Comparison of ENCODE assay signal across 8 mouse cellular contexts in the genomic region with DNA sequence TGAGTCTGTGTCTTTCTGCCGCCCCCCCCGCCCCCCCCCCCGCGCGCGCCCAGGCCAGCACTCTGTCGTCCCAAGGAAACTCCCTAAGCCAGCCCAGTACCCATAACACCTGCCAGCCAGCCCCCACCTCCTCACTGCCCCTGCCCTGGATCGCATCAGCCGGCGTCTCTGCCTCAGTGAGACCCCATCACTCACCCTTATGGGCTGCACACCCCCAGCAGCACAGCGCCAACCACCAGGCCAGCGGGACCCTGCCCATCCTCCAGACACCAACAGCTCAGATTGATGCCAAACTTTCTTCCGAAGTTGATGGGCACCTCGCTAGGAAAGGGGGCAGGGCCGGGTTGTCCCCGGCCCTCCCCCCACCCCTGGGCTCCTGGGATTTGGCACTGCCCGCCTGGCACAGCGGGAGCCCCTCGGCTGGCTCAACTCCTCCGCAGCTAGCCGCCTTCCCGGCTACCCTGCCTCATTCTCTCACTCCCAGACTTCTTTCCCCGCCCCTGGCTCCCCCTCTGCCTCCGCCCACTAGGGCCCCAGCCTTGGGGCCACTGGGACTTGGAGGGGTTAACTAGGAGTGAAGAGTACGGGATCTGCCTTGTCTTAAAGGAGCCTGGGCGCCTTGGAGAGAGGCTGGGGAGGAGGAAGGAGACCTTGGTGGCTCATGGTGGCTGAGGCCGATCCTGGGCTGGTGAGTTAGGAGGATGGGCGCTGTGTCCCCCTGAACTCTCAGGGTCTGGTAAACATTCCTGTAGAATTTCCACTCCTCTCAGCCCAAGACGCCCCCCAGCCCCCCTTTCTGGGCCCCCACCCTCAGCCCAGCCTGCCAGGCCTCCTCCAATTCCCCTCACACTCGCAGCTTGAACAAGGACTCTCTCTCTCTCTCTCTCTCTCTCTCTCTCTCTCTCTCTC. TPM values are rescaled to one million over a fixed set of nuclear protein-coding genes. Genes with fewer than 3 reads are reported as not detected.
DNase-seq lines count a peak whose midpoint lies in the region; ATAC-seq and TF ChIP-seq lines count a peak whose summit lies in the region.

A gene (minus strand): TSS at position 486 of the 909 bp plus-strand sequence.

- no peaks in the 10 kb centered on the region for H3K36me3 ChIP-seq in spleen, adult 2 months (ENCODE audit: control insufficient read depth, insufficient read depth, low read length)
- peaks cover 8% of the 10 kb centered on the region; the same call in 1 of the 2 replicates for H3K36me3 ChIP-seq in embryonic facial prominence, embryonic 10.5 days (replicated peaks)
- no peaks in the 10 kb centered on the region for H3K36me3 ChIP-seq in megakaryocyte, embryonic 14.5 days (replicated peaks; ENCODE audit: low read length)

- no peak for DNase-seq in spleen, adult 2 months (ENCODE audit: low read depth in 1 of 2, low spot score in 2 of 2)
- DNase-seq in spleen, postnatal 10 days (ENCODE audit: low spot score in 2 of 2) = no peak
- peak; percentile 86 for DNase-seq in embryonic facial prominence, embryonic 10.5 days (ENCODE audit: low spot score)
- peak; percentile 71 to 83 for DNase-seq in gastrocnemius, postnatal 4 days (ENCODE audit: low spot score in 2 of 2)
- DNase-seq in left cerebral cortex, postnatal 25 days (ENCODE audit: low spot score in 2 of 2) = peak in 1 of 2 experiments; percentile 43
- peak; percentile 48 for DNase-seq in right cerebral cortex, postnatal 4 days

- intact Hi-C loops in left cerebral cortex, postnatal 25 days (cut with DNase I) = no loop called here

- H3K27me3 ChIP-seq in spleen, adult 2 months (ENCODE audit: control insufficient read depth, insufficient read depth, low read length) = peaks cover 8% of the 10 kb centered on the region; the same call in 1 of the 2 replicates
- H3K27me3 ChIP-seq in embryonic facial prominence, embryonic 10.5 days (replicated peaks; ENCODE audit: low read depth, poor library complexity, severe bottlenecking) = peaks cover 40% of the 10 kb centered on the region; the same call in 1 of the 2 replicates
- H3K27me3 ChIP-seq in megakaryocyte, embryonic 14.5 days (replicated peaks) = peaks cover 57% of the 10 kb centered on the region

- peak within 1 kb of the TSS; percentile 45 for H3K4me3 ChIP-seq in spleen, adult 2 months (ENCODE audit: extremely low read depth, insufficient read depth, insufficient read length)
- peak within 1 kb of the TSS; percentile 66 for H3K4me3 ChIP-seq in embryonic facial prominence, embryonic 10.5 days
- peak within 1 kb of the TSS; percentile 85 for H3K4me3 ChIP-seq in megakaryocyte, embryonic 14.5 days (replicated peaks)

- WGBS in spleen, adult 2 months = 15% methylated on average over 30 of the region's 30 CpGs
- WGBS in embryonic facial prominence, embryonic 10.5 days = 2% methylated on average over 30 of the region's 30 CpGs

- peak within 1 kb of the TSS; percentile 64 for H3K27ac ChIP-seq in spleen, adult 2 months (ENCODE audit: insufficient read depth, low read length)
- H3K27ac ChIP-seq in embryonic facial prominence, embryonic 10.5 days (replicated peaks) = peak within 1 kb of the TSS; percentile 83

- H3K9me3 ChIP-seq in embryonic facial prominence, embryonic 10.5 days = no peaks in the 10 kb centered on the region
- no peaks in the 10 kb centered on the region for H3K9me3 ChIP-seq in megakaryocyte, embryonic 14.5 days

- ATAC-seq in inflammation-experienced regulatory T-cells, adult 6 months = no peak

- TF ChIP-seq CTCF in spleen, adult 2 months (IDR thresholded peaks at IDR 0.05; ENCODE audit: extremely low read depth, insufficient read depth, insufficient read length, insufficient replicate concordance) = no peak

- peaks cover 2% of the 10 kb centered on the region; the same call in 1 of the 2 replicates for H3K4me1 ChIP-seq in spleen, adult 2 months (ENCODE audit: control insufficient read depth, insufficient read depth, insufficient read length)
- peaks cover 50% of the 10 kb centered on the region for H3K4me1 ChIP-seq in embryonic facial prominence, embryonic 10.5 days
- H3K4me1 ChIP-seq in megakaryocyte, embryonic 14.5 days = peaks cover 58% of the 10 kb centered on the region

- TF ChIP-seq POLR2A in spleen, adult 2 months (IDR thresholded peaks at IDR 0.05; ENCODE audit: low read depth, low read length) = no peak

RNA-seq across cellular contexts. Expression of the gene that starts here (rescaled TPM):
- 106 and 129 TPM in 2 replicates for polyA plus RNA-seq in spleen, adult 2 months (2012; rRNA removed)
- 22.1 and 29.7 TPM in 2 replicates for polyA plus RNA-seq in embryonic facial prominence, embryonic 10.5 days (2016; fragmentation: Nextera tagmentation; extraction: Ambion mirVana)
- total RNA-seq in gastrocnemius, postnatal 4 days (2021) = 100 to 1,000 TPM; 172 to 194 TPM
- polyA plus RNA-seq in inflammation-experienced regulatory T-cells, adult 6 months (2017; shearing (Covaris generic)) = 10 to 100 TPM; 18.6 to 32.5 (median 25.5) TPM
- total RNA-seq in left cerebral cortex, postnatal 25 days (2021) = 10 to 100 TPM; 33.6 to 37.2 TPM
- polyA plus RNA-seq in megakaryocyte, embryonic 14.5 days (2012; ENCODE audit: insufficient read depth, low replicate concordance) = 7.4 and 18.0 TPM in 2 replicates

Comparison
In these comparisons a context has a peak if more than half of its experiments do, and no peak if none do; other contexts are left out.
1. RNA of the gene that starts here (total RNA-seq): 172 to 194 TPM in gastrocnemius, postnatal 4 days; 33.6 to 37.2 TPM in left cerebral cortex, postnatal 25 days; every median in the first group is over 4 times any median in the second.
2. DNase-seq: peak in embryonic facial prominence, embryonic 10.5 days (single experiment), gastrocnemius, postnatal 4 days (2 of 2) and right cerebral cortex, postnatal 4 days (single experiment); none in spleen, adult 2 months (0 of 2) and spleen, postnatal 10 days (0 of 2).
3. Peak in every context shown above with its lines, with median percentiles within 50 percentile points of each other: H3K4me3 ChIP-seq.